Mouse (Mus musculus) Muller cell, postnatal 12 days (primary cell): Measurements from ENCODE around the gene Zfp663.

Experiments used
- DNase-seq: peaks from one replicate; pipeline ENCODE4 v3.0.0-alpha.2; 2015; ENCODE audit errors: inconsistent ontology term

The Zfp663 gene

GRCm38 (mm10) chr2:165321381-165321888 is 47.1 kb downstream of the Zfp663 start:
- DNase-seq, result peak; percentile 35

- DNase-seq, result peak; percentile 66
Measured at GRCm38 (mm10) chr2:165320531-165321150, 47.9 kb downstream of the Zfp663 start.

DNA sequence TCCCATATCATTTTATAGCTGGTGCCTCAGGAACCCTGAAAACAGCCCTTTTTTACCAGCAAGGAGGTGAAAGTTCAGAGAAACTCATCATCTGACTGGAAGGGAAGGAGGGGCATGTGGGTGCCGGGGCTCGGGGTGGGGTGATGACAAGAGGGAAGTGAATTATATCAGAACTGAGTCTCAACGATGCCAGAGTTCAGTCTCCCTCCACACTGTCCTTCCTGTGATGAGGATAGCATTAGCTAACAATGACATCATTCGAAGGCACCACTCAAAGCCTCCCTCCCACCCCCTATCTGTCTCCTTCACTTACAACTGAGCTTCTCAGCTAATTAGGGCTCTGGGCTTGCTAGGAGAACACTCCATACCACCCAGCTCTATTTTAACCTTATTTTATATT is 49.0 kb downstream of the Zfp663 start:
- DNase-seq, result no peak

- DNase-seq, result no peak
Measured at GRCm38 (mm10) chr2:165318941-165319340, 49.6 kb downstream of the Zfp663 start.

GRCm38 (mm10) chr2:165317621-165318263 is 50.8 kb downstream of the Zfp663 start:
- DNase-seq, result no peak

DNA sequence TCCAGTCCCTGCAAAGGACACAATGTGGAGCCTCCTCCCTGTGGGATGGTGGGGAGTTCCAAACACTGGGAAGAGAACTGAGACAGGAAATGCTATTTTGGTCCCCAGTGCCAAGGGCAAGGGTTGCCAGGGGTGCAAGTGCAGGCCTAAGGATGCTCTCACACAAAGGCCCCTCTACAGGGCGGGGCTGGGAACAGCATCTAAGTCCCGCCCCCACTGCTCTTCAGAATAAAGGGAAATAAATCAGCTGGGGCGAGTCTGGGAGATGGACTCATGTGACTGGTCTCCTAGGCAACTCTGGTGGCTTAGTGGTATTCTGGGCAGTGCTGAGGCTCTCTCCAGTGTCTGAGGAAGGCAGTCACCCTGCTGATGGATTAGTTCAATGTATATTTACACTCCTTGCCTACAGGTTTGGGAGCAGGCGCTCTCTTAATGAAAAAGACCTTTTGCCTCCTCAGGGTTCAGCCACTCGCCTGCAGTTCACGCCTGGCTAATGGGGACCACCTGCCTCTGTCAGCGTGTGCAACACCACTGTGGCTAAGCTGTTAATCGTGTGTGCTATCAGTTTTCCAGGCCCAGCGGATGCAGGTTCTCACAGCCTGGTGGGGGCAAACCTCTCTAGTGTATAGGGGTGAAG is 51.6 kb downstream of the Zfp663 start:
- DNase-seq, result peak; percentile 83

GRCm38 (mm10) chr2:165316204-165316603 is 52.3 kb downstream of the Zfp663 start:
- no peak for DNase-seq

- peak; percentile 27 for DNase-seq
Measured at GRCm38 (mm10) chr2:165314197-165314596, 54.3 kb downstream of the Zfp663 start.

- DNase-seq, result no peak
Measured at GRCm38 (mm10) chr2:165312381-165312780, 56.1 kb downstream of the Zfp663 start.

DNA sequence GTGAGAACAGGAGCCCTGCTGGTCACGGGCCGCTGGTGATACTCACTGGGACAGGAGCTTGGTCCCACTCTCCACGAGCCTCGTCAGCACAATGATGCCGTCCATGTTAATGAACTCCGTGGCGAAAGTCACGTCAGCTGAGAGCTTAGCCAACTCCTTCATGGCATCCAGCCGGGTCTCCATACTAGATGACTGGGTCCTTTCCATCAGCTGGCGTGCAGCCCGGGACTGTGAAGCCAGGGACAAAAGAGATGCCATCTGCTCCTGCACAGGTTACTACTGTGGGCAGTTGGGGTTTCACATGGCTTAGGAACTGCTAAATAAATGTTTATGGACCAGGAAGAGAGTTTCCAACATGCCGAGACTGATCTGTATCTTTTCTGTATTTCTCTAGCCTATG is 57.0 kb downstream of the Zfp663 start:
- DNase-seq, result peak; percentile 89

DNA sequence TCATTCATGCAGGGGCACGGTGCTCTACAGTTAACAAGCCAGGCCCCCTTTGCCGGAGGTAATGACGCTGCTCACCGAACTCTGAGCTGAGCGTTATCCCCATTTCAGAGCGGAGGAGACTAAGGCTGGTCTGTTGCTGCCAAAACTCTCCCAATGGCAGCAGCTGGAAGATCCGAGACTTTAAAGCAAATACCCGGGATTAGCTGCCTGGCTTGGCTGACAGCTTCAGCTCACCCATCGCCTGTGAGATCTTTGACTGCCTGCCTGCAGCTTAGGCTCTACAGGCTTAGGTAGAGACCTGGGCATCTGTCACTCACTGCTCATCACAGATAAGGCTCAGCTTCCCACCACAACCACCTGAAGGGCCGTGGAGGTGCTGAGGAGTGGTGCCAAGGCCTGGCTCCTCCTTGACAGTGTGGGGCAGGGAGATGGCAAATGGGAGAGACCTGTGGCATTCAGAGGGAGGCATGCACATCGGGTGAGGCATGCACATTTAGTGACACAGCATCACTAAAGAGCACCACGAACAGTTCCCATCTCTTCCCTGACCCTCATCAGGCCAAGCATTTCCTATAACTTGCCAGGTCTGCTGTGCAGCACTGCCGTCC is 57.6 kb downstream of the Zfp663 start:
- DNase-seq, result no peak

DNA sequence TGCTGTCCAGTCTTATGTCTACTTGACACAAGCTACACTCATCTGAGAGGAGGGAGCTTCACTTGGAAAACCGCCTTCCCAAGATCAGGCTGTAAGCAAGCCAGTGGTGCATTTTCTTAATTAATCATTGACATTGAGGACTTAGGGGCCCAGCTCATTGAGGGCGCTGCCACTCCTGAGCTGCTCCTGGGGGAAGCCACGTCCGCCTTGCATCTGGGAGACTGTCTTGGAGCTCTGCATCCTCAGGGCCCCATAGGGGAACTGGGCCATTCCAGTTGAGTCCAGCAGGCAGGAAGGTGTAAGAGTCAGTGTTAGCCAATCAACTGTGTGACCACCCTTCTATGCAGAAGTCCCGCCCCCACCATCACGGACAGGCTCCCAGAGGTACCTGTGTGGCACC is 60.7 kb downstream of the Zfp663 start:
- no peak for DNase-seq

DNA sequence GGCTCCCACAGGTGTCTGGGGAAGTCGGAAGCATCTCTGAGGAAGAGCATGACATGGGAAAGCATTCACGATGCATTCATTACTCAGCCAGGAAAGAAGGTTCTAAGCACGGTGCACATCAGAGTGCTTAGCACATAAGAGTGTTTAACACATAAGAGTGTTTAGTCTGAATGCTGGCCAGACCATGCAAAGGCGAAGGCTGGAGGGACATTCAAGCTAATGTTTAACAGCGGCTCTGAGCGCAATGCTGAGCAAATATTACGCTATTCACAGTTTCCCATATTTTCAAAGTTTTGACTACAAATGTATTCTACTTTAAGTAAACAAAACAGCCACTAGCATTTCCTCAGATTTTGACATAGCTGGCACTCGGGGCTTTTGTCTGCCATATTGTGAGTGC is 63.1 kb downstream of the Zfp663 start:
- DNase-seq, result no peak

DNA sequence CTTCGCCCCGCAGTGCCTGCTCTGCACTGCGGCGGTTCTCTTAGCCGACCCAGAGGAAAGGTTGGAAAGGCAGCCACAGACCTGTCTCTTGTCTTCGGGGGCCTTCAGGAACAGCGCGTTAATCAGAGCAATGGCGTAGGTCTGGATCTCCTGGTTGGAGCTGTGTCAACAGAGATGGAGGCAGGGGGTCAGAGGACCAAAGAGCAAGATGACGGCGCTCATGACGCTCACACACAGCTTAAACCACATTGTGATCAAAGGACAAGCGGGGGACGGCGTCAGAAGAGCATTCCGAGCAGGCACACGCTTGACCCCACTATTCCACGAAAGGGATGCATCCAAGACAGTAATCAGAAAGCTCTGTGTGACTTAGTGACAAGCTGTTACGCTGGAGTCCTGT is 63.7 kb downstream of the Zfp663 start:
- no peak for DNase-seq

DNA sequence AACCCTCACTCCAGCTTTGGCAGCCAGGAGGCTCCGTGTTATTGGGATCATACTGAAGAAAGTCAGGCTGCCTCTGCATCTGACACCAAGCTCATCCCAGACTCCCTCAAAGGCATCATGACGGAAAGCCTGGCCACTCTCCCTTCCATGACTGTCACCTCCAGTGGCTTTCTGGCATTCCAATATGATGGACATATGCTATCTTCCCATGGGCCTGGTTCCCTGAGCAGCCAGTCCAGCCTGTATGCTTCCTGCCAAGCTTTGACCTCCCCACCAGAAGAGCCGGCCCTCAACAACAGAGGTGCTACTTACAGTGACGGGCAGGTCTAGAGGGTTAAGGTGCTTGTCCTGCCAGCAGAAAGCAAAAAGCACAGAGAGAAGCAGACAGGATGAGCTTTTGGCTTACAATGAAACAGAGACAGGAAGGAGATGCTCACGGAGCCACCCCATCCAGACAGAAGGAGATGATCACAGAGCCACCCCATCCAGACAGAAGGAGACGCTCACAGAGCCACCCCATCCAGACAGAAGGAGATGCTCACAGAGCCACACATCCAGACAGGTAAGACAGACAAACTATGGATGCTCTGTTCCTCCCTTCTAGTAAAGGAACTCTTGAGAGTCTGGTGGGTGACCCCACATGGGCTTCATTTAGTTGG is 65.0 kb downstream of the Zfp663 start:
- DNase-seq, result no peak

GRCm38 (mm10) chr2:165301409-165301808 is 67.1 kb downstream of the Zfp663 start:
- no peak for DNase-seq
